Mouse (Mus musculus) brown adipose tissue, adult 24 weeks (tissue): ENCODE data around the gene Cldn7. TPM values are rescaled to one million over a fixed set of nuclear protein-coding genes. Genes with fewer than 3 reads are reported as not detected.

Source experiments
- H3K27ac ChIP-seq: fragments of 200-500 bp; replicated peaks from 2 replicates; pipeline ENCODE4 v1.5.1; 2012; ENCODE audit warnings: low read depth, mild to moderate bottlenecking, low read length
- H3K4me1 ChIP-seq: fragments of 200-500 bp; 2 replicates; pipeline ENCODE4 v1.6.1; 2012; ENCODE audit warnings: low read length, mixed read lengths; ENCODE audit not compliant: control insufficient read depth, insufficient read depth, insufficient read length
- H3K4me3 ChIP-seq: fragments of 200-500 bp; 2 replicates; pipeline ENCODE4 v1.5.1; 2012; ENCODE audit warnings: low read depth, mild to moderate bottlenecking, low read length, moderate library complexity; ENCODE audit not compliant: insufficient read depth
- polyA plus RNA-seq: library from polyadenylated mRNA; stranded (reverse); fragments of >200 nt; gene quantifications from 2 replicates; pipeline ENCODE4 v1.2.4, GENCODE M21; 2012; ENCODE audit not compliant: missing spikeins, insufficient read depth, insufficient read length

Gene Cldn7
- polyA plus RNA-seq, 1 experiment, result not detected

DNA sequence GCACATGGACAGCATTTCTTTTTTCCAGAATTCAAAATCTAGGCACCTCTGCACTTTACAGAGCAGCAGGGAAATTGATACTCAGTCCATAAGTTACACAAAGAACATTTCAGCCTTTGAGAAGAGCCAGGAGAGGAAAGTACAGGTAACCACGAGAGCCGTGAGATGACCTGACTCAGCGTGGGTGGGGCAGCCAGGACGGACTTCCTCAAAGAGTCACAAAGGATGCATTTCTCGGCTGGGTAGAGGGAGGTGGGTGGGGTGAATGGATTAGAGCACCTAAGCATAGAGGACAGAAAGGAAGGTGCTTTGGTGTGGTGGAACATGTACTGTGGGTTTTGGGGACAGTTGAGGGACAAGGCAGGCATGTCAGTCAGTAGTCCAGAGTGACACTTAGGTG, 2.7 kb upstream of the Cldn7 start:
- H3K4me3 ChIP-seq, result no peak overlapping the region
- H3K4me1 ChIP-seq, result peaks cover 3% of the 10 kb centered on the region; the same call in 1 of the 2 replicates
- H3K27ac ChIP-seq, result no peak overlapping the region

DNA sequence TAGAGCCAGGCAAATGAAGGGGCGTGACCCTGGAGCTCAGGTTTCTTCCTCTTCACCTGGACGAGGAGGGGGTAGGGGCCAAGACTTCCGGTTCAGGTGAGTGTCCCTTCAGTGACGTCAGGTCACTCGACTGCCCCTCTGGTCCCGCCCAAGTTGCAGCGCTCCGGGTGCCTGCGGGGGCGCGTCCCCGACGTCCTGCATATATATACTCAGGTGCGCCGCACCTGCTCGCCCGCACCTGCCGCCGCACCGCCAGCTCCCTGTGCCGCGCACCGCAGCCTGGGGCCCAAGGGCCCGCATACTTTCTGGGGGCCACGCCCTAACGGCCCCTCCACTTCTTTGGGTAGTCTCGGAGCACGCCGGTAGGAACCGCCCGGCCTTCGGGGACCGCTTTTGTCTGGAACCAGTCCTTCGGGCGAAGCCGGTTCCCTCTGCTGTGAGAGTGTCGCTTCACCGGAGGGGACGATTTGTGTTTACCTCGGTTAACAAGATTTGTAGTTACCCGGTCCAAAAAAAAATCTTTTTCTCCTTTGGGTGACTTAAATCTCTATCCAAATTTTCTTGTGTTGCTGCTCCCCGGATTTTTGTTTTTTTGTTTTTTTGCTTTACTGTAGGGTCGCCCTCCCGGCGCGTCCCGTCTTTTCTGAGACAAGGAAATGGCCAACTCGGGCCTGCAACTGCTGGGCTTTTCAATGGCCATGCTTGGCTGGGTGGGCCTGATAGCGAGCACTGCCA, 859 bp downstream of the Cldn7 start:
- H3K4me1 ChIP-seq, result peaks cover 4% of the 10 kb centered on the region; the same call in 1 of the 2 replicates
- H3K4me3 ChIP-seq, result no peak overlapping the region; the same call in none of the 2 replicates
- no peak overlapping the region for H3K27ac ChIP-seq

DNA sequence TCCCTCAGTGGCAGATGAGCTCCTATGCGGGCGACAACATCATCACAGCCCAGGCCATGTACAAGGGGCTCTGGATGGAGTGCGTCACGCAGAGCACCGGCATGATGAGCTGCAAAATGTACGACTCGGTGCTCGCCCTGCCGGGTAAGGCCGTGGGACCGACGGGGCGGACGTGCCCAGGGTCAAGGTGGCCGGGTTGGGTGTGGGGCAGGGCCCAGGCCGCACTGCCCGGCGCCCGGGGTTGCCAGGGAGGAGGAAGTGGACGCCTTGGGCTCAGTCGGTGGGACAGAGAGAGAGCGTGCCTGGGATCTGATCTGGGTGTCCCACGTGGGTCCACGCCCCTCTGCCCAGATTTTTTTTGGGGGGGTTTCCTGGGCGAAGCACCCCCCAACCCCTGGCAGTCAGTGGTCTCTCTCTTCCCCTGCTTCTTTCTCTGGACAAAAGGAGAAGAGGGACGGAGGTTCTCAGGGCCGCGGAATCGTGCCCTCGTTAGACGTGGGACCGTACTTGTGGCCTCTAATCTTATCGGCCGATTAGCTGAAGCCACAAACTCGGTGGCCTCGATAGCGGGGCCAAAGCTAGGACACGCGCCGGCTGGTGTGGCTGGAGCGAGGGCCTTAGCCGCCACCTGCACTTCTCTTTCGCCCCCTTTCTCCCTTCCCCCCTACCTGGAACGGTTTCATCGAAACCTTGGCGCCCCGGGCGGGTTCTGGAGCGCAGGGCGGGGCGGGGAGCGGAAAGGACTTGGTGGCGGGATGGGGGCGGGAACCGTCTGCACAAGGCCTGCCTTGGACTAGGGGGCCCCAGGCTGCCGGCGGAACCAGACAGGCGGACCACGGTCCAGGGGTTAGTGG, 1.7 kb downstream of the Cldn7 start:
- Histone ChIP-seq H3K4me3 (peak overlapping the region; percentile 42), H3K27ac (no peak overlapping the region), H3K4me1 (peaks cover 4% of the 10 kb centered on the region; the same call in 1 of the 2 replicates)

DNA sequence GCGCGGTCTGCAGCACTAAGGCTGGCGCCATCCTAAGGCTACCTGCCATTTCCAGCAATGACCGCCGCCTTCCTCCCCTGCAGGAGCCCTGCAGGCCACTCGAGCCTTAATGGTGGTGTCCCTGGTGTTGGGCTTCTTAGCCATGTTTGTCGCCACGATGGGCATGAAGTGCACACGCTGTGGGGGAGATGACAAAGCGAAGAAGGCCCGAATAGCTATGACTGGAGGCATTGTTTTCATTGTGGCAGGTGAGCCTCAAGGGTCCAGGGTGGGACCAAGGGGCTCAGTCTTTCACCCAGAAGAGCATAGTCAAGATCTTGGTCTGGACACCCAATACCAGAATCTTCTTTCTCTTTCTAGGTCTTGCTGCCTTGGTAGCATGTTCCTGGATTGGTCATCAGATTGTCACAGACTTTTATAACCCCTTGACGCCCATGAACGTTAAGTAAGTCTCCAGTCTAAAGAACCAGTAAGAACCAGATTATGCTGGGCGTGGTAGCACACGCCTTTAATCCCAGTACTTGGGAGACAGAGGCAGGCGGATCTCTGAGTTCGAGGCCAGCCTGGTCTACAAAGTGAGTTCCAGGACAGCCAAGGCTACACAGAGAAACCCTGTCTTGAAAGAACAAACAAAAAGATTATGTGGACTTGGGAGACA, 2.4 kb downstream of the Cldn7 start:
- H3K4me1 ChIP-seq, result peaks cover 4% of the 10 kb centered on the region; the same call in 1 of the 2 replicates

DNA sequence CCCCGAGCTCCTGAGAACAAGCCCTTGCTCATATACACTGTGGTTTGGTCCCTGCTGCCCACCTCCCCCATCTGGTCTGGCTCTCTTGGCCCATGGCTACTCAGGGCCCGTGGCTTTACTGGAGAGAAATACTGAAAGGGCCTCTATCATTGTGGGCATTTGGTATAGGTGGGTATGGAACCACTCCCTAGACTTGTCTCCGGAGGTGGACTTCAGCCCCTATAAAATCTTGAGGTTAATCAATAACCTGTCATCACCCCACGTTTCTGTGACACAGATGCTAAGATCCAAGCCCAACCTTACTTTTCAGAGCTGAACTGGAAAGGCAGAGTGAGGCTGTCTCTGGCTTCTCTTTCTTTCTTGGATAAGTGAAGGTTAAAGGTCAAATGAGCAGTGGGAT, 4.2 kb downstream of the Cldn7 start:
- H3K4me3 ChIP-seq, result no peak overlapping the region
- H3K4me1 ChIP-seq, result peaks cover 4% of the 10 kb centered on the region; the same call in 1 of the 2 replicates

More for the DNA sequence above, 2.4 kb downstream of the Cldn7 start:
- peak overlapping the region; percentile 42; the same call in 1 of the 2 replicates for H3K4me3 ChIP-seq
- no peak overlapping the region for H3K27ac ChIP-seq

DNA sequence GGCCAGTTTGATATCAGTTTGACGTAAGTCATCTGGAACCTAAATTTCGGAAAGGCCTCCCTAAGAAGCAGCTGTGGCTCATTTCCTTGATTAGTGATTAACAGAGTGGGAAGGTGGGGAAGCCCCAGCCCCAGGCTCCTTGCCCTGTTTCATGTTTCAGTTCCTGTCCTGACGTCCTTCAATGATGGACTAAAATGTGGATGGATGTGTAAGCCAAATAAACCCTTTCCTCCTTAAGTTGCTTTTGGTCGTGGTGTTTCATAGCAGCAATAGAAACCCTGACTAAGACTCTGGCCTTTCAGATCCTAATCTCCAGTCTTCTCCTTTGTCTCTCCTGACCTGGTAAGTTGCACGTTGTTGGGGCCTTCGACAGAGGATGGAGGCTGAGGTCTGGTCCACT, 5.6 kb downstream of the Cldn7 start:
- Histone ChIP-seq H3K4me3 (no peak overlapping the region), H3K27ac (no peak overlapping the region), H3K4me1 (peaks cover 4% of the 10 kb centered on the region; the same call in 1 of the 2 replicates)

More for the DNA sequence above, 4.2 kb downstream of the Cldn7 start:
- H3K27ac ChIP-seq, result no peak overlapping the region

DNA sequence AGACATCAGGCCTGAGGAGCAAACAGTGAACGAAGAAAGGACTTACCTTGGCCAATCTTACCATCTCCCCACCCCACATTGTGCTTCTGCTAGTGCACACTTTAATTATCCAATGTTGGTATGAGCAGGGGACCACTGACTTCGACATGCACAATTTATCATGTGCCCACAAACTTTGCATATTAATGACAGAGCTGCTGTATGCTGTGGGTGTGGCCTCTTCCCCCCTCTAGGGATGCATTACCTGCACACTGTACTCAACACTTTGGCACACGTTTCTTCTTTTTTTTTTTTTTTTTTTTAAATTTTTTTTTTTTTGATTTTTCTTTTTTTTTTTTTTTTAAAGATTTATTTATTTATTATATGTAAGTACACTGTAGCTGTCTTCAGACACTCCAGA, 6.2 kb downstream of the Cldn7 start:
- Histone ChIP-seq H3K4me1 (peaks cover 4% of the 10 kb centered on the region; the same call in 1 of the 2 replicates), H3K27ac (no peak overlapping the region), H3K4me3 (no peak overlapping the region)

DNA sequence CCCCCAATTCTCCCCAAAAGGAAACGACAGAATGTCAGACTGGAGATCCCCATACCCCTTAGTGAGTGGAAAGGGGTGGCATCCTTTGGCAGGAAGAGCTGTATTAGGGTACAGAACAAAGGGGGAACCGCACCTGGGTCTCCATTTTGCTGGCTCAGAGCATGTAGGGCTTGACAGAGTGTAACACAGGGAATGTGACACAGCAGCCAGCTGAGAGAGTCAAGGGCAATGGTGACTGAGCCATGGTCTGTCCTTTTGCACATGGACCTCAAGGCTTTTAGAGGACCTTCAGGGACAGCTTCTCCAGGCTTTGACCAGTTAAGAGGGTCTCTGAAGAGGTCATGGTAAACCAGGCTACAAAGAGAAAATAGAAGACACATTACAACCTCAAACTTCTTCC, 10.3 kb downstream of the Cldn7 start:
- Histone ChIP-seq H3K27ac (no peak overlapping the region), H3K4me1 (no peaks in the 10 kb centered on the region), H3K4me3 (no peak overlapping the region)

DNA sequence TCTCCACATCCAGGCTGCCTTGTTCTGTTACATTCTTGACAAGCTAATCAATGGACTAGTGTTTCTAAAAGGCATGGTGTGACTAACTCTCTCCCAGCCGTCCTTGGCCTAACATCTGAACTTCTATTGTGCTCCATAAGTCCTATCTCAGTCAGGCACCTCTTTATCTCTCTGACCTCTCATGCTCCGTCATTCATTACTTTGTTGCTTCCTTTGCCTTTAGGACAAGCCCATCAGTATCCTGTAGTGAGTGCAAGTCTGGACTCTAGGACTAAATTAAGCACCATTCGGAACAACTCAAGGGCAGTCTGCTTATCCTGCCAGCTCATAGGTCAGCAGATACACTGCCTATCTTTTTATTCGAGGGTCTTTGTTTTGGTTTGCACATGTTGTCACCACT, 11.7 kb downstream of the Cldn7 start:
- no peak overlapping the region for H3K4me3 ChIP-seq
- H3K27ac ChIP-seq, result no peak overlapping the region
- H3K4me1 ChIP-seq, result no peaks in the 10 kb centered on the region

DNA sequence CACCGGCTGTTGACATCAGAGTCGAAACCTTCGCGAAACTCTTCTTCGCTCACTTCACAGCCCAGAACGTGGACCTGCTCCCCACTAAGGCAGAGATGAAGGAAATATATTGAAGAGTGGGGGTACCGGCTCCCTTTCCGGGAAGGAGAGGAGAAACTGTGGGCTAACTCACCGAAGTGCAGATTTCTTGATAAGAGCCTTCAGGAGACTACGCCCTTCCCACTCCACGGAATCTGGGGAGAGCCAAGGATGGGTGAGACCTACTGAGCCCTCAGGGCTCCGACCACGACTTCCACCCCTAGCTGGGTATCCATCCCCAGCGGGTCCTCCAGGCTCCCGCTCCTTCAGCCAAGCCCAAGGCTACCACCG, 15.2 kb downstream of the Cldn7 start:
- Histone ChIP-seq H3K4me3 (peak overlapping the region; percentile 82), H3K27ac (peak overlapping the region; percentile 97), H3K4me1 (peaks cover 9% of the 10 kb centered on the region)

DNA sequence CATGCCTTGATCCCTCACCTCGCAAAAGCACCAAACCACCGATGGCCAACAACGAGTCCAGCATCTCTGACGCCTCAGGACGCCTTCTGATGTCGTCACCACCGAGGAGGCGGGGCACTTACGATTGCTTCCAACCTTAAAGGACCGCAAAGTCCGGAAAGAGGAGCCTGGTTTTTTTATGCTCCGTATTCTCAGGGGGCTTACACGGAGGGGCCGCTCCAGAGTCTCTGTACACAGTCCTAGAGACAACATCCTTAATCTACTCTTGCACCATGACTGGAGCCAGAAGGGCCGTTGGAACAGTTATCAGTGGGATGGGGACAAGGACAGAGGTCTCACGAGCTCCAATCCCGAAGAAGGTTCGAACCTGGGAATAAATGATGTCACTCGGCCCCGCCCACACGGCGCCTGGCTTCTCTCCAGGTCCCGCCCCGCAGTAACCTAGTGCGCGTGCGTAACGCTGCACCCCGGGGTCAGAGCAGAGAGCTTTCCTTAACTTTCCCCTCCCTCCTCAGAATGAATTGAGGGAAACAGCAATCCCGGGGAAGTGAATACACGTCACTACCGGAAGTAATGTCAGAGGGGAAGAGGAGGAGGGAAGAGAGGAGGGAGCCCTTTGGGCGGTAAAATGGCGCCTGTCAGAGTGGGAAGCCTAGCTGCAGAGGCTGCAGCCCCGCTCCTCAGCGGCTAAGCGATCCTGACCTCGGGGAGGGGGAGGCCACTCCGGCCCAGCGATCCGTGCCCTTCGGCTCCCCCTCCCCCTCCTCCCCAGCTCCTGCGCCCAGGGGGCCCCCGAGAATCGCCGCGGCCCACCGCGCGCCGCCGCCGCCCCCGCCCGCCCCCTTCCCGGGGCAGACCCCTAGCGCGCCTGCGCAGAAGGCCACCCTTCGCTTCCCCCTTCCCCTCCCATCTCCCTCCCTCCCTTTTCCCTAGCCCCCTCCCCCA, 15.9 kb downstream of the Cldn7 start:
- Histone ChIP-seq H3K4me1 (peaks cover 9% of the 10 kb centered on the region), H3K4me3 (peak overlapping the region; percentile 94), H3K27ac (peak overlapping the region; percentile 97)

DNA sequence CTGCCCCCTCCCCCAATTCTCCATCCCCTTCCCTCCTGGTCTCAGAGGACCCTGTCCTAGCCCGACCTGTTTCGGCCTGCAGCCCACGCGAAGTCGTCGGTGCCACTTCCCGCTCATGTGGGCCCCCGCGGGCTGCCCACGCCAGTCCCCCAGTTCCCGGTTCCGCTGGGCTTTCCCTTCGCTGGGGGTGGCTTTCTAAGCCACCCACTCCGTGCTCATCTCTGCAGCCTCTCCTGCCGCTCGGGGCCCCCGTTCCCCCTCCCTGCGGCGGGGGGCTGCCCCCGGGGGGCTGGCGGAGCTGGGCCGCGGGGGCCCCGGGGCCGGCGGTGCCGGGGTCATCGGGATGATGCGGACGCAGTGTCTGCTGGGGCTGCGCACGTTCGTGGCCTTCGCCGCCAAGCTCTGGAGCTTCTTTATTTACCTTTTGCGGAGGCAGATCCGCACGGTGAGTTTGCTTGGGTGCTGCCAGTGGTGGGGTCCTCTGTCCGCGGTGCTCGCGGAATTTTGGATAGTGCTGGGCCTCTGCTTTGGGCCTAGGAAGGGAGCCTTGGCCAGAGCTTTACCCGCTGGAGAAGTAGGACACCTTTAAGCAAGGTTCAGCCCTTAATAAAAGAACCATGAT, 16.7 kb downstream of the Cldn7 start, which contains the start of gene Ctdnep1:
Gene Ctdnep1 (plus strand): TSS at position 16 of the 622 bp plus-strand sequence.
- Histone ChIP-seq H3K27ac (peak within 1 kb of the TSS; percentile 97), H3K4me1 (peaks cover 9% of the 10 kb centered on the region), H3K4me3 (peak within 1 kb of the TSS; percentile 94)

DNA sequence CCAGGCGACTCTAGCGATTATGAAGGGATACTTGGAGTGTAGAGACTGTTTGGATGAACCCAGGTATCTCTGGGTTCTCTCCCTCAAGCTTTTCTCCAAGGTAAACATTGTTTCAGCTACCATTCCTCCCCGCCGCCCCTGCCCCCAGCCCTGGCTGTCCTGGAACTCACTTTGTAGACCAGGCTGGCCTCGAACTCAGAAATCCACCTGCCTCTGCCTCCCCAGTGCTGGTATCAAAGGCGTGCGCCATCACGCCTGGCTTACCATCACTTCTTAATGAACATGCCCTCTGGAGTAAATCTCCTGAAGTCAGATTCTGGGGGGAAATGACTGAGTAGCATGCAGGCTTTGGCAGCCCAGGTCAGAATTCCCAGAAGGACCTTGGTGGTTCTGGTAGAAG, 17.6 kb downstream of the Cldn7 start, which contains the start of gene Elp5:
Gene Elp5 (minus strand): TSS at position 293 of the 400 bp plus-strand sequence.
- H3K4me3 ChIP-seq, result peak within 1 kb of the TSS; percentile 94
- peaks cover 9% of the 10 kb centered on the region for H3K4me1 ChIP-seq
- peak within 1 kb of the TSS; percentile 92 for H3K27ac ChIP-seq

DNA sequence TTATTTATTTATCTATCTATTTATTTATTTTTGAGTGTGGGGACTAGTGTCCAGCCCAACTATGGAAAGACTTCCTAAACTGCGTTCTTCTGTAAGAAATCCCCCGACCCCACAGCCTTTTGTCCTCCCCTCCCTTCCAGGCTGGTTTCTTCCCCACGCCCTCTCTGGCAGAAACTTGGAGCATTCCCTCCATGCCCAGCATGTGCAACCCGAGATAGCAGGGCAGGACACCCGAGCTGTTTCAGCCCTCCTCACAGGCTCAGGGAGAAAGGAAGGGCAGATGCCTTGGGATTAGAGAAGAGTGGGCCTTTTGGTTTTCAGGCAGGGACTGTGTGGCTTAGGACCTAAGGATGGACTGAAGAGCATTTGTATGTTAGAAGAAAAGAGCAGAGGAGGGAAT, 18.3 kb downstream of the Cldn7 start:
- Histone ChIP-seq H3K4me3 (peak overlapping the region; percentile 94), H3K27ac (peak overlapping the region; percentile 48)

More for the DNA sequence above, 18.3 kb downstream of the Cldn7 start:
- peaks cover 9% of the 10 kb centered on the region for H3K4me1 ChIP-seq
